Mouse (Mus musculus): Measurements from ENCODE around the gene Slc36a4. TPM values are rescaled to one million over a fixed set of nuclear protein-coding genes. Genes with fewer than 3 reads are reported as not detected.

The Slc36a4 gene
- polyA plus RNA-seq, 1 experiment from 2014 or later = 19.3 TPM

GRCm38 (mm10) chr9:15781936-15782335 lies 72.4 kb downstream of the Slc36a4 start:
- DNase-seq (ENCODE audit: low spot score) (no peak), ATAC-seq (replicated peaks; ENCODE audit: insufficient number of reproducible peaks, low FRiP score, low TSS enrichment, low read depth) (no peak)
- Histone ChIP-seq H3K9me3 (replicated peaks; ENCODE audit: control insufficient read depth, low read length) (no peaks in the 10 kb centered on the region), H3K27ac (replicated peaks; ENCODE audit: low read depth, low read length) (no peak overlapping the region), H3K36me3 (replicated peaks; ENCODE audit: control insufficient read depth, insufficient read depth, low read depth, low read length) (no peaks in the 10 kb centered on the region), H3K9ac (replicated peaks; ENCODE audit: low read length) (no peak overlapping the region), H3K4me2 (ENCODE audit: low read depth, low read length) (no peak overlapping the region), H3K27me3 (ENCODE audit: control insufficient read depth, insufficient read depth, low read length) (no peaks in the 10 kb centered on the region), H3K4me1 (ENCODE audit: control insufficient read depth, insufficient read depth, low read length) (no peaks in the 10 kb centered on the region), H3K4me3 (ENCODE audit: low read depth, low read length) (no peak overlapping the region)
- WGBS = 59% methylated on average over 4 of the region's 4 CpGs

DNA sequence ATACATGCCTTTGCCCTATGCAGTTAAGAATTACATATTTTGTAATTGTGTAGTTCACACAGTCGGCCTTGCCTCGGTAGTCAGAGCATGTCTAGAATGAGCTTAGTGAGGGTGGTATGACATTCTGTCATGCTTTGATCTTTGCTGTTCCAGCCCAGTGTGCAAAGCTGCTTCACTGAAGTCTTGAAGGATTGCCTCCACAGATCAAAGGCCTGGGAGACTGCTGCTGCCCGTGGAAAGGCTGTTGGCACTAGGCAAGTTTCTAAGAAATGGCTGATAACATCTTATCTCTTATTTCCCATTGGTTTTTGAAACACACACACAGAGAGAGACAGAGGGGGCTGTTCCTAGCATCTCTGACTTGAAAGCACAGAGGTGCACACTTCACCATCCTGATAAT lies 76.7 kb downstream of the Slc36a4 start:
- Histone ChIP-seq H3K9ac (replicated peaks; ENCODE audit: low read length) (no peak overlapping the region), H3K36me3 (replicated peaks; ENCODE audit: control insufficient read depth, insufficient read depth, low read depth, low read length) (no peaks in the 10 kb centered on the region), H3K27me3 (ENCODE audit: control insufficient read depth, insufficient read depth, low read length) (no peaks in the 10 kb centered on the region), H3K27ac (replicated peaks; ENCODE audit: low read depth, low read length) (no peak overlapping the region), H3K9me3 (replicated peaks; ENCODE audit: control insufficient read depth, low read length) (no peaks in the 10 kb centered on the region), H3K4me2 (ENCODE audit: low read depth, low read length) (no peak overlapping the region), H3K4me1 (ENCODE audit: control insufficient read depth, insufficient read depth, low read length) (no peaks in the 10 kb centered on the region), H3K4me3 (ENCODE audit: low read depth, low read length) (no peak overlapping the region)
- DNase-seq (ENCODE audit: low spot score) (no peak), ATAC-seq (replicated peaks; ENCODE audit: insufficient number of reproducible peaks, low FRiP score, low TSS enrichment, low read depth) (no peak)
- WGBS = 66% methylated on average over 3 of the region's 3 CpGs

DNA sequence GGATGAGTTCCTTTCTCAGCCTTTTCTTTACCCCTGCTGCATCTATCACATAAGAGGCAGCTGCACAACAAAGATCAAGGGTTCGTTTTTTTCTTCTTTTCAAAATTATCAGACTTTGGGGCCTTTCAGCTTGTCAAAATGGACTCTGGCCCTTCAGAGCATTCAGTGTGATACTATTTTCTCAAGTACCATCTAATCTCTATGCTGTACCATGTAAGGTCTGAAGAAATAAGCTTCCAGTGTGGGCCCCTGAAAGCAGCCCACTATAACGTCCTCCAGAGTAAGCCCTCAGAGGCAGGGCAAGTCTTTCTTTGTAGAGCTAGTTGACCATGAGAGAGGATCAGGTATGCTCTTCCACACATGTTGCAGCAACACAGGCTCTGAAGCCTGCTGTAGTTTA lies 77.1 kb downstream of the Slc36a4 start:
- ATAC-seq (replicated peaks; ENCODE audit: insufficient number of reproducible peaks, low FRiP score, low TSS enrichment, low read depth) (no peak), DNase-seq (ENCODE audit: low spot score) (no peak)
- H3K4me1 ChIP-seq (ENCODE audit: control insufficient read depth, insufficient read depth, low read length) = no peaks in the 10 kb centered on the region
- no peak overlapping the region for H3K4me3 ChIP-seq (ENCODE audit: low read depth, low read length)
- H3K9ac ChIP-seq (replicated peaks; ENCODE audit: low read length) = no peak overlapping the region
- no peak overlapping the region for H3K4me2 ChIP-seq (ENCODE audit: low read depth, low read length)
- no peaks in the 10 kb centered on the region for H3K36me3 ChIP-seq (replicated peaks; ENCODE audit: control insufficient read depth, insufficient read depth, low read depth, low read length)
- no peak overlapping the region for H3K27ac ChIP-seq (replicated peaks; ENCODE audit: low read depth, low read length)
- no peaks in the 10 kb centered on the region for H3K9me3 ChIP-seq (replicated peaks; ENCODE audit: control insufficient read depth, low read length)
- 72% methylated on average over 2 of the region's 2 CpGs for WGBS
- H3K27me3 ChIP-seq (ENCODE audit: control insufficient read depth, insufficient read depth, low read length) = no peaks in the 10 kb centered on the region

GRCm38 (mm10) chr9:15792076-15792475 lies 82.5 kb downstream of the Slc36a4 start:
- 87% methylated on average over 9 of the region's 9 CpGs for WGBS
- no peak overlapping the region for H3K27ac ChIP-seq (replicated peaks; ENCODE audit: low read depth, low read length)
- no peak overlapping the region for H3K4me3 ChIP-seq (ENCODE audit: low read depth, low read length)
- no peak overlapping the region for H3K4me2 ChIP-seq (ENCODE audit: low read depth, low read length)
- no peak for ATAC-seq (replicated peaks; ENCODE audit: insufficient number of reproducible peaks, low FRiP score, low TSS enrichment, low read depth)
- no peaks in the 10 kb centered on the region for H3K9me3 ChIP-seq (replicated peaks; ENCODE audit: control insufficient read depth, low read length)
- no peaks in the 10 kb centered on the region for H3K36me3 ChIP-seq (replicated peaks; ENCODE audit: control insufficient read depth, insufficient read depth, low read depth, low read length)
- no peaks in the 10 kb centered on the region for H3K4me1 ChIP-seq (ENCODE audit: control insufficient read depth, insufficient read depth, low read length)
- no peak for DNase-seq (ENCODE audit: low spot score)
- no peak overlapping the region for H3K9ac ChIP-seq (replicated peaks; ENCODE audit: low read length)
- no peaks in the 10 kb centered on the region for H3K27me3 ChIP-seq (ENCODE audit: control insufficient read depth, insufficient read depth, low read length)

Other genes starting within 250 kb of the Slc36a4 start
- 3.5 and 4.8 TPM in 2 replicates for gene Smco4, start 216.3 kb upstream of the Slc36a4 start, polyA plus RNA-seq (2014; fragmentation: Nextera tagmentation; extraction: Ambion mirVana)
- 0.45 and 0.94 TPM in 2 replicates for gene Deup1, start 81.8 kb upstream of the Slc36a4 start, polyA plus RNA-seq (2014; fragmentation: Nextera tagmentation; extraction: Ambion mirVana)
- gene Mtnr1b, start 164.8 kb downstream of the Slc36a4 start, polyA plus RNA-seq (2014; fragmentation: Nextera tagmentation; extraction: Ambion mirVana) = not detected in 2 replicates